Mouse (Mus musculus) neural tube, embryonic 10.5 days (tissue): ENCODE results near the gene Ptger2.

Source experiments
- DNase-seq: peaks from one replicate; pipeline ENCODE4 v3.0.0-alpha.2; 2017; ENCODE audit warnings: low spot score; ENCODE audit errors: extremely low spot score

Gene Ptger2

GRCm38 (mm10) chr14:45049689-45050418 lies 61.9 kb downstream of the Ptger2 start:
- DNase-seq = no peak

DNA sequence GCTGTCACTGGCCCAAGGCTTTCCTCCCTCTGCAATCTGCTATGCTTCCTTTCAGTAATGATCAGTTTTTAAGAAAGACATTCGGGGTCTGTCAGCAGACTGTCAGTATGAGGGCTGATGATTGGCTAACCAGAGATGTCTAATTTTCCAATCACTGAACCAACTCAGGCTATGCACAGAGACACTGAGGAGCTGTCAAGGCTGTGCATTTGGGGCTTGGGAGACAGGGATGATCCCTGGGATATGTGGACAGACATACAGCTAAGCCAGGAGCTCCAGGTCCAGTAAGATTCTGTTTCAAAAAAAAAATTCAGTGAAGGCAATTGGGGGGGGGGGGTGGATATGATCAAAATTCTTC lies 62.4 kb downstream of the Ptger2 start:
- DNase-seq = no peak

DNA sequence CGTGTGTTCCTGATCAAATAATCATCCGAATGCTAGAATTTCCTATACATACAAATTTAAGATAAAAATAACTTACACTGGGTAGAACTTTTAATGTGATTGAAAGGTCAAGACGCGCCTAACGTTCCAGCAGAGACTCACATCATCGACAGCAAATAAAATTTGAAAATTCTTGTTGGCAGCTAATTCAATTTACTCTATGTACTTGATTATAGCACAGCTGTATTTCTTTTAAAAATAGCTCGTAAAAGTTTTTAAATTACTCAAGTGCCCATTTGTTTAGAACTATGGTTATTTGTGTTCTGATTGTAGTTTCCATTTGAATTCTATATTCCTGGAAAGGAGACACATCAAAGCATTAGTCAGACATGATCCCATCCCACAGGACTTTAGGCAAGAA lies 63.1 kb downstream of the Ptger2 start:
- DNase-seq = no peak
